Mouse (Mus musculus) CH12.LX (cell line): ENCODE measurements around the gene Eif4e. TPM values are rescaled to one million over a fixed set of nuclear protein-coding genes. Genes with fewer than 3 reads are reported as not detected.

ENCODE experiments used
- DNase-seq: peaks from one replicate; pipeline ENCODE4 v3.0.0-alpha.2; 2013; ENCODE audit errors: extremely low read depth
- H3K27ac ChIP-seq: 2 replicates; pipeline ENCODE4 v1.5.1; 2012; ENCODE audit warnings: low read depth, mild to moderate bottlenecking, control low read depth, moderate library complexity; ENCODE audit not compliant: insufficient read depth
- H3K27me3 ChIP-seq: replicated peaks from 2 replicates; pipeline ENCODE3; 2012; ENCODE audit warnings: inconsistent platforms
- H3K36me3 ChIP-seq, 2 experiments: replicated peaks in 1 of 2; 2 replicates each; pipeline versions ENCODE3 to v1.6.1; 2012; ENCODE audit warnings: inconsistent platforms in 1 of 2, low read length in 1 of 2, mild to moderate bottlenecking in 1 of 2, mixed read lengths in 1 of 2, moderate library complexity in 1 of 2; ENCODE audit not compliant: control insufficient read depth in 1 of 2, insufficient read depth in 1 of 2
- H3K4me1 ChIP-seq, 2 experiments: 2 replicates each; pipeline ENCODE4 v1.6.1; 2012; ENCODE audit warnings: inconsistent platforms in 1 of 2, moderate library complexity in 1 of 2; ENCODE audit not compliant: insufficient read depth in 2 of 2, control insufficient read depth in 1 of 2
- H3K4me2 ChIP-seq: 2 replicates; pipeline ENCODE4 v1.6.1; 2012; ENCODE audit warnings: low read depth, mild to moderate bottlenecking, control low read depth; ENCODE audit not compliant: poor library complexity, insufficient read depth, severe bottlenecking
- H3K4me3 ChIP-seq, 3 experiments: fragments of 150-350 bp in 1 of 3; sonication (generic) in 1 of 3; replicated peaks in 1 of 3; 2 replicates each; pipeline versions ENCODE3 to v1.5.1; 2011 to 2012; ENCODE audit warnings: low read depth in 2 of 3, low read length in 2 of 3, mild to moderate bottlenecking in 2 of 3, moderate library complexity in 2 of 3, control low read depth in 1 of 3, improper control_type of control experiment in 1 of 3, inconsistent platforms in 1 of 3, mixed read lengths in 1 of 3; ENCODE audit not compliant: poor library complexity in 1 of 3
- H3K79me2 ChIP-seq: replicated peaks from 2 replicates; pipeline ENCODE4 v1.6.1; 2012; ENCODE audit warnings: mild to moderate bottlenecking, moderate library complexity; ENCODE audit not compliant: control insufficient read depth, poor library complexity, insufficient read depth, severe bottlenecking; ENCODE audit errors: extremely low read depth
- H3K9ac ChIP-seq: 2 replicates; pipeline ENCODE4 v1.6.1; 2012; ENCODE audit warnings: low read depth, mild to moderate bottlenecking, control low read depth, moderate library complexity; ENCODE audit not compliant: insufficient read depth
- H3K9me3 ChIP-seq: replicated peaks from 2 replicates; pipeline ENCODE3; 2012; ENCODE audit warnings: low read length, inconsistent platforms, mixed read lengths
- CTCF ChIP-seq, 2 experiments: IDR thresholded peaks in 1 of 2; conservative IDR thresholded peaks in 1 of 2; 2 replicates each; pipeline ENCODE4 v1.5.1; 2011 to 2012; ENCODE audit warnings: low read depth in 2 of 2, low read length in 2 of 2, improper control_type of control experiment in 1 of 2, inconsistent platforms in 1 of 2, mild to moderate bottlenecking in 1 of 2, moderate library complexity in 1 of 2
- ETS1 ChIP-seq: conservative IDR thresholded peaks from 2 replicates; pipeline ENCODE4 v1.6.1; 2012; ENCODE audit warnings: low read depth, mild to moderate bottlenecking, inconsistent platforms, low read length, improper control_type of control experiment, moderate library complexity
- HCFC1 ChIP-seq: IDR thresholded peaks from 2 replicates; pipeline ENCODE4 v1.6.1; 2012; ENCODE audit warnings: low read depth, mild to moderate bottlenecking, inconsistent platforms, low read length, improper control_type of control experiment
- JUN ChIP-seq: IDR thresholded peaks from 2 replicates; pipeline ENCODE4 v1.6.1; 2011; ENCODE audit warnings: low read depth, mild to moderate bottlenecking, low read length, improper control_type of control experiment, moderate library complexity; ENCODE audit not compliant: insufficient read depth
- JUND ChIP-seq: conservative IDR thresholded peaks from 2 replicates; pipeline ENCODE4 v1.6.1; 2011; ENCODE audit warnings: low read depth, low read length, improper control_type of control experiment
- MAX ChIP-seq: IDR thresholded peaks from 2 replicates; pipeline ENCODE4 v1.6.1; 2011; ENCODE audit warnings: low read length, improper control_type of control experiment
- MXI1 ChIP-seq: IDR thresholded peaks from 2 replicates; pipeline ENCODE4 v1.6.1; 2011; ENCODE audit warnings: mild to moderate bottlenecking, low read depth, low read length, improper control_type of control experiment
- MYC ChIP-seq: IDR thresholded peaks from 2 replicates; pipeline ENCODE4 v1.6.1; 2011; ENCODE audit warnings: low read depth, mild to moderate bottlenecking, improper control_type of control experiment, low read length
- NELFE ChIP-seq: IDR thresholded peaks from 2 replicates; pipeline ENCODE4 v1.6.1; 2011; ENCODE audit warnings: low read depth, low read length, improper control_type of control experiment
- NRF1 ChIP-seq: IDR thresholded peaks from 2 replicates; pipeline ENCODE4 v1.6.1; 2014; ENCODE audit warnings: low read depth, mild to moderate bottlenecking, inconsistent platforms, low read length, improper control_type of control experiment, moderate library complexity
- POLR2A ChIP-seq: IDR thresholded peaks from 2 replicates; pipeline ENCODE4 v1.6.1; 2011; ENCODE audit warnings: low read depth, mild to moderate bottlenecking, improper control_type of control experiment, low read length
- POLR2AphosphoS2 ChIP-seq: IDR thresholded peaks from 2 replicates; pipeline ENCODE4 v1.6.1; 2011; ENCODE audit warnings: low read depth, low read length, improper control_type of control experiment
- RAD21 ChIP-seq: IDR thresholded peaks from 2 replicates; pipeline ENCODE4 v1.6.1; 2011; ENCODE audit warnings: low read depth, mild to moderate bottlenecking, low read length, improper control_type of control experiment, moderate library complexity
- SIN3A ChIP-seq: IDR thresholded peaks from 2 replicates; pipeline ENCODE4 v1.6.1; 2012; ENCODE audit warnings: low read length, improper control_type of control experiment, inconsistent platforms
- SMC3 ChIP-seq: IDR thresholded peaks from 2 replicates; pipeline ENCODE4 v1.6.1; 2011; ENCODE audit warnings: low read depth, low read length, improper control_type of control experiment
- TBP ChIP-seq: conservative IDR thresholded peaks from 2 replicates; pipeline ENCODE4 v1.6.1; 2011; ENCODE audit warnings: low read depth, low read length, improper control_type of control experiment
- TCF12 ChIP-seq: IDR thresholded peaks from 2 replicates; pipeline ENCODE4 v1.6.1; 2014; ENCODE audit warnings: low read depth, mild to moderate bottlenecking, inconsistent platforms, low read length, improper control_type of control experiment
- USF1 ChIP-seq: IDR thresholded peaks from 2 replicates; pipeline ENCODE4 v1.6.1; 2014; ENCODE audit warnings: low read depth, mild to moderate bottlenecking, inconsistent platforms, low read length, improper control_type of control experiment
- ZC3H11A ChIP-seq: IDR thresholded peaks from 2 replicates; pipeline ENCODE4 v1.6.1; 2012; ENCODE audit warnings: low read depth, mild to moderate bottlenecking, inconsistent platforms, low read length, improper control_type of control experiment
- ZKSCAN1 ChIP-seq: IDR thresholded peaks from 2 replicates; pipeline ENCODE4 v1.6.1; 2012; ENCODE audit warnings: low read depth, inconsistent platforms, low read length, improper control_type of control experiment, borderline replicate concordance
- ZNF384 ChIP-seq: IDR thresholded peaks from 2 replicates; pipeline ENCODE4 v1.6.1; 2012; ENCODE audit warnings: low read depth, low read length, improper control_type of control experiment, inconsistent platforms
- dilution Hi-C: fragments of 300-500 bp; cut with MboI; formaldehyde crosslinking; loops from 2 replicates; pipeline ENCODE4 v1.14.3; 2020; ENCODE audit warnings: low sequenced_read_pairs; ENCODE audit not compliant: extremely low pct_unique_long_range_greater_than_20kb, extremely low pct_ligation_motif_present
- in situ Hi-C: fragments of 300-500 bp; cut with MboI; formaldehyde crosslinking; loops from 3 replicates; pipeline ENCODE4 v1.14.3; 2019; ENCODE audit warnings: low sequenced_read_pairs, low pct_ligation_motif_present, low pct_unique_long_range_greater_than_20kb, mixed read lengths
- polyA plus RNA-seq: library from polyadenylated mRNA; unstranded; fragments of >175 nt; gene quantifications from 2 replicates; pipeline ENCODE4 v1.2.1, GENCODE M21; 2012; ENCODE audit warnings: low read depth; ENCODE audit not compliant: insufficient read length
- total RNA-seq, 2 experiments: library from RNA; depleted of rRNA; stranded (reverse); fragments of 300-350 nt in 1 of 2; fragments of >200 nt in 1 of 2; gene quantifications; 2 replicates each; pipeline ENCODE4 v1.2.3; 2012 to 2014

The Eif4e gene
- total and polyA plus RNA-seq, 3 experiments: 490 to 850 (median 590) TPM

DNA sequence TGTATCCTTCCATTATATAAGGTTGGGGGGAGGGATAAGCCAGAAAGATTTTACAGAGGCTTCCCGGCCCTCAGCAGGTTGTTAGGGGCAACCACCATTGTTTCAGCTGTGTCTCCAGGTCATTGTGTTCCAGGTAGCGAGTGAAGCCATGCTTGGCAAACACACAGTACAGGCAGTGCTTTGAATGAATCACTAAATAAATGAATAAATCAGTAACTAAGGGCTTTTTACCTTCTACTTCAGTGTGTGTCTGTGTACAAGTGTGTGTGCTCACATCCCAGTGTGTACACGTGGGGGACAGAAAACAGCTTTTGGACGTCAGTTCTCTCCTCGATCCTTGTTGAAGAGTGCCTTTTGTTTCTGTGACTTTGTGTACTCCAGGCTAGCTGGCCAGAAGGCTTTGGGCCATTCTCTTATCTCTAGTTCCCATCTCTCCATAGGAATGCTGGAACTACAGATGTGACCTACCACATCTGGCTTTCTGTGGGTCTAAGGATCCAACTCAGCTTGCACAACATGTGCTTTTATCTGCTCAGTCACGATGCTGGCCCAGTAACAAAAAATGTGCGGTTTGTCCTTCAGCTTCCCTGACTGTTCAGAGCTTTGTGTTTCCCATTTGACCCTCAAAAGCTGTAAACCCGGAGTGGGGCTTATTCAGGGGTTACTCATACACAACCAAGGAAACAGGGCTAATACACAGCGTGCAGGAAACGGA is 10.2 kb upstream of the Eif4e start:
- Histone ChIP-seq H3K4me1 (peaks cover 5 to 9% of the 10 kb centered on the region in 2 experiments; a peak in 3 of 4 replicates), H3K9ac (no peak overlapping the region), H3K4me2 (no peak overlapping the region), H3K27ac (no peak overlapping the region), H3K4me3 (no peak overlapping the region), H3K79me2 (no peaks in the 10 kb centered on the region), H3K36me3 (no peaks in the 10 kb centered on the region), H3K27me3 (no peaks in the 10 kb centered on the region), H3K9me3 (no peaks in the 10 kb centered on the region)
- dilution Hi-C loops: no loop called here
- no peak for DNase-seq
- in situ Hi-C loops: no loop called here
- TF ChIP-seq ZC3H11A: no peak
- TF ChIP-seq TCF12: no peak
- TF ChIP-seq NELFE: no peak
- no peak for TF ChIP-seq CTCF (conservative IDR thresholded peaks at IDR 0.05 in 1 of 2, IDR thresholded peaks at IDR 0.05 in 1 of 2; ENCODE audit: low read depth in 2 of 2, low read length in 2 of 2)
- no peak for TF ChIP-seq USF1
- no peak for TF ChIP-seq POLR2A
- no peak for TF ChIP-seq NRF1
- TF ChIP-seq POLR2AphosphoS2: no peak
- TF ChIP-seq ETS1: no peak
- no peak for TF ChIP-seq SMC3

DNA sequence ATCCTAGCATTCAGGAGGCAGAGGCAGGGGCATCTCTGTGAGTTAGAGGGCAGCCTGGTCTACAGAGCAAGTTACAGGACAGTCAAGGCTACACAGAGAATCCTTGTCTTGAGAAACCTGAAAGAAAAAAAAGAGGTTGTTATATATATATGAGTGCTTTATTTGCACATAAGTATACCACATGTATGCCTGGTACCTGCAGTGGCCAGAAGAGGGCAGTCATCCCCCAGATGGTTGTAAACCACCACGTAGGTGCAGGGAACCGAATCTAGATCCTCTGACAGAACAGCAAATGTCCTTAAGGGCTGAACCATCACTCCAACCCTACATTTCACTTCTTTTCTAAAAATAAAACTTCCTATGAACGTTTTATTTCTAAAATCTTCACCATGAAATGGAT is 8.1 kb upstream of the Eif4e start:
- no peak overlapping the region for H3K4me2 ChIP-seq
- H3K27ac ChIP-seq: no peak overlapping the region
- no peaks in the 10 kb centered on the region for H3K36me3 ChIP-seq
- no peaks in the 10 kb centered on the region for H3K9me3 ChIP-seq
- no peak overlapping the region for H3K9ac ChIP-seq
- no peaks in the 10 kb centered on the region for H3K79me2 ChIP-seq
- H3K4me1 ChIP-seq: 0 out of 4 replicates have a peak, but pooled peaks cover 2 to 3% of the 10 kb centered on the region in 2 experiments
- in situ Hi-C loops: no loop called here
- no peaks in the 10 kb centered on the region for H3K27me3 ChIP-seq
- dilution Hi-C loops: no loop called here
- H3K4me3 ChIP-seq: no peak overlapping the region
- DNase-seq: peak; percentile 56
- TF ChIP-seq MXI1 (no peak), TCF12 (no peak), CTCF (conservative IDR thresholded peaks at IDR 0.05 in 1 of 2, IDR thresholded peaks at IDR 0.05 in 1 of 2; ENCODE audit: low read depth in 2 of 2, low read length in 2 of 2) (peak; percentile 57 to 71; a peak in 3 of 4 replicates), TBP (no peak), MYC (peak; percentile 83), HCFC1 (0 out of 2 replicates have a peak, but pooled peaks have one; percentile 28), POLR2A (no peak), ZNF384 (peak; percentile 20; the same call in 1 of the 2 replicates), ZKSCAN1 (no peak), RAD21 (peak; percentile 73), NELFE (no peak), SIN3A (0 out of 2 replicates have a peak, but pooled peaks have one; percentile 26), SMC3 (peak; percentile 59), JUND (peak; percentile 29; the same call in 1 of the 2 replicates), JUN (no peak), MAX (peak; percentile 63; the same call in 1 of the 2 replicates)
- TF ChIP-seq, all 38 proteins: peak for 9
